Mouse (Mus musculus): Measurements from ENCODE around the gene Gnb1l.

- TF ChIP-seq POLR2A (IDR thresholded peaks at IDR 0.05; ENCODE audit: insufficient read depth, low read length) = no peak
- TF ChIP-seq CTCF (IDR thresholded peaks at IDR 0.05; ENCODE audit: low read depth, low read length) = no peak
These were observed 87.8 kb downstream of the Gnb1l start for GRCm38 (mm10) chr16:18586076-18586905.

Data from ES-Bruce4 (cell line).